Mouse (Mus musculus) forebrain, embryonic 10.5 days (tissue): ENCODE measurements around the gene Herc4. TPM values are rescaled to one million over a fixed set of nuclear protein-coding genes. Genes with fewer than 3 reads are reported as not detected.

ENCODE experiments used
- DNase-seq: peaks from one replicate; pipeline ENCODE4 v3.0.0-alpha.2; 2017; ENCODE audit warnings: low spot score; ENCODE audit errors: extremely low spot score
- H3K27ac ChIP-seq: fragments of 300-500 bp; sonication (generic); 2 replicates; pipeline ENCODE4 v1.5.1; 2016; ENCODE audit warnings: mild to moderate bottlenecking
- H3K27me3 ChIP-seq: fragments of 300-500 bp; sonication (generic); 2 replicates; pipeline ENCODE4 v1.6.1; 2016; ENCODE audit warnings: mild to moderate bottlenecking; ENCODE audit not compliant: poor library complexity, severe bottlenecking
- H3K36me3 ChIP-seq: fragments of 300-500 bp; sonication (generic); replicated peaks from 2 replicates; pipeline ENCODE4 v1.6.1; 2016; ENCODE audit warnings: mild to moderate bottlenecking, moderate library complexity
- H3K4me1 ChIP-seq: fragments of 300-500 bp; sonication (generic); 2 replicates; pipeline ENCODE4 v1.6.1; 2016
- H3K4me3 ChIP-seq: fragments of 300-500 bp; sonication (generic); 2 replicates; pipeline ENCODE4 v1.5.1; 2016; ENCODE audit warnings: mild to moderate bottlenecking, moderate library complexity
- H3K9me3 ChIP-seq: fragments of 300-500 bp; sonication (generic); 2 replicates; pipeline ENCODE4 v1.6.1; 2016; ENCODE audit warnings: mild to moderate bottlenecking, moderate library complexity
- WGBS: fragments of 180-500 bp; shearing (Covaris S2); methylation state at CpG from one replicate; pipeline ENCODE4 v1.1.7; 2016; 5-methylcytosine and 5-hydroxymethylcytosine counted together
- polyA plus RNA-seq: library from polyadenylated mRNA; unstranded; fragments of >200 nt; fragmentation: Nextera tagmentation; extraction: Ambion mirVana; gene quantifications from 2 replicates; pipeline ENCODE4 v1.2.1, GENCODE M21; 2016

Gene Herc4
- polyA plus RNA-seq, 1 experiment from 2014 or later, result 54.0 TPM

DNA sequence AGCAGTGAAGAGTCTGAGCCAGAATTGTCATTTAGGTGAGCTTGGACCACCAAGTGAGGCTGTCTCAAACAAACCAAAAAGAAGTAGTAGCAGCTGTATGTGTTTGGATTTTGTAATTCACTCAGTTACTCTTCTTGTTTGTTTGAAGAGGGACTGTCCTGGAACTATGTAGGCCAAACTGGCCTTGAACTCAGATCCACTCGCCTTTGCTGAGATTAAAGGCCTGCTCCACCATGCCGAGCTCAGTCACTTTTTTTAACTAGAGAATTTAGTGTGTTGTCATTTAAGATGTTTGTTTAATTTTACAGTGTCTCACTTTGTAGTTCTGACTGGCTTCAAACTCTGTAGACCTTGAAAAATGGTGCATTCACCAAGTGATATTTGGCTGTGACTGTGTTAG, 24.3 kb downstream of the Herc4 start:
- Histone ChIP-seq H3K27ac (no peak overlapping the region), H3K4me1 (no peaks in the 10 kb centered on the region), H3K9me3 (0 out of 2 replicates have a peak, but pooled peaks cover 4% of the 10 kb centered on the region), H3K36me3 (peaks cover 74% of the 10 kb centered on the region), H3K27me3 (no peaks in the 10 kb centered on the region), H3K4me3 (no peak overlapping the region)
- DNase-seq, result no peak
- 93% methylated on average over 2 of the region's 2 CpGs for WGBS

DNA sequence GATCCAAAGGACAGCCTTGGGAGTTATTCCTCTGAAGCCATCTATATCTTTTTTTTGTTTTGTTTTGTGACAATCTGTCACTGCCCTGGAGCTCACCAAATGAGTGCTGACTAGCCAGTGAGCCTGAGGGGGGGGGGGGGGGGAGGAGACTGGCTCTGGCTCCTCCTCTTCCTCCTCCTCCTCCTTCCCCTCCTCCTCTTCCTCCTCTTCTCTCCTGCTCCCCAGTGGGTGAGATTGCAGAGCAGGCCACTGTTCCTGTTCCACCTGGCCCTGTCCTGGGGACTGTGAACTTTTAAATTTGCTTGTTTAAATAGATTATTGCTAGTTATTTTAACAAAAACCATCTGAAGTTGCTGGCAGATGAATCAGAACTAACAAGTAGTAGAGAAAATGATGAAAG, 28.8 kb downstream of the Herc4 start:
- Histone ChIP-seq H3K9me3 (no peaks in the 10 kb centered on the region), H3K27me3 (no peaks in the 10 kb centered on the region), H3K4me3 (no peak overlapping the region), H3K36me3 (peaks cover 77% of the 10 kb centered on the region), H3K27ac (no peak overlapping the region), H3K4me1 (no peaks in the 10 kb centered on the region)
- no peak for DNase-seq

DNA sequence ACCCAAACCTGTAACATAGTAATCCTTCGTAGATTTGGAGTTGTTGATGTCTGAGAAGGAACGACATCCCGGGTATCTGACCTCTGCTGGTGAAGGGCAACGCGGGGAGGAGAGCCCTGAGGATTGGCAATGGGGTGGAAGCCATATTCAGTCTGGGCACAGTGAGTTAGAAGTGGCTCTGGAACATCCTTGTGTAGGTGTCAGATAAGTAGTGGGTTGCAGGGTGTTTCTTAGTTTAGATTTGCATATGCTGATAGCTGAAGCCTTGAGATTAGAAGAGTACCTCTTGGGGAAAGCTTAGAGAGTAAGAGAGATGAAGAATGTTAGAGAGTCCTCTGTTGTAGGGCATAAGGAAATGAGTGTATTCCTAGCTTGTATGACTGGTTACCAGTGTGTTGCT, 29.3 kb downstream of the Herc4 start:
- no peak overlapping the region for H3K27ac ChIP-seq
- no peaks in the 10 kb centered on the region for H3K9me3 ChIP-seq
- no peak for DNase-seq
- H3K27me3 ChIP-seq, result no peaks in the 10 kb centered on the region
- H3K4me3 ChIP-seq, result no peak overlapping the region
- H3K36me3 ChIP-seq, result peaks cover 77% of the 10 kb centered on the region
- WGBS, result 92% methylated on average over 5 of the region's 5 CpGs
- H3K4me1 ChIP-seq, result no peaks in the 10 kb centered on the region

DNA sequence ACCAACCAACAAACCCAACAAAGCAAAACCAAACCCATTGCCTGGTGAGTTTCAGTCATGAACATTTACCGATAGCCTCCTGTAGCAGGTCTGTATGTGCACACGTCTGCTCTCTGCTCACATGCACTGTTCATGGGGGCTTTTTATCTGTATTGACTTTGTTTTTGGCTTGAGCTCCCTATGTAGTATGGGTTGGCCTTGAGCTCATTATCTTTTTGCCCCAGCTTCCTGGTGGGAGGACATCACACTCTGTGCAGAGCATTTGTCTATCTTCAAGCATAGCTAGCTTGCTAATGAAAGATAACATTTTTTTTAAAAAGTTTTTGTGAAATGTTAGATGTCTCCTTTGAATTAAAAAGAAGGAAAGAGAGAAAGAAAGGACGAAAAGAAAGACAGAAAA, 33.4 kb downstream of the Herc4 start:
- Histone ChIP-seq H3K36me3 (peaks cover 79% of the 10 kb centered on the region), H3K4me1 (no peaks in the 10 kb centered on the region), H3K27ac (no peak overlapping the region), H3K27me3 (no peaks in the 10 kb centered on the region), H3K9me3 (no peaks in the 10 kb centered on the region), H3K4me3 (no peak overlapping the region)
- DNase-seq, result no peak
- 92% methylated on average over 3 of the region's 3 CpGs for WGBS

DNA sequence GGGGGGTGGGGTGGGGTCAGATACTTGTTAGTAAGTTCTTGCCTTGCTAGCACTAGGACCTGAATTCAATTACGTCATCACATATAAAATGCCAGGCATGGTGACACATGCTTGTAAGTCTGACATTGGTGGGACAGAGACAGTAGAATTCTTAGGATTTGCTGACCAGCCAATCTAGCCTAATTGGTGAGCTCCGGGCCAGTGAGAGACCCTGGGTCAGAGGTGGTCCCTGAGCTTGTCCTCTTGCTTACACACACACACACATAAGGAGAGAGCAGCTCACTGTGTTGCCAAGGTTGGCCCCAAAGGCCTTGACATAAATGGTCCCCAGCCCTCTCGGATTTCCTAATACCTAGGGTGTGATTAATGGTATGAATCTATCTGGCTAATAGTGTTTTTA, 36.2 kb downstream of the Herc4 start:
- Histone ChIP-seq H3K9me3 (no peaks in the 10 kb centered on the region), H3K27ac (no peak overlapping the region), H3K27me3 (no peaks in the 10 kb centered on the region), H3K36me3 (peaks cover 85% of the 10 kb centered on the region), H3K4me1 (no peaks in the 10 kb centered on the region), H3K4me3 (no peak overlapping the region)
- 91% methylated on average over 3 of the region's 3 CpGs for WGBS
- DNase-seq, result no peak

DNA sequence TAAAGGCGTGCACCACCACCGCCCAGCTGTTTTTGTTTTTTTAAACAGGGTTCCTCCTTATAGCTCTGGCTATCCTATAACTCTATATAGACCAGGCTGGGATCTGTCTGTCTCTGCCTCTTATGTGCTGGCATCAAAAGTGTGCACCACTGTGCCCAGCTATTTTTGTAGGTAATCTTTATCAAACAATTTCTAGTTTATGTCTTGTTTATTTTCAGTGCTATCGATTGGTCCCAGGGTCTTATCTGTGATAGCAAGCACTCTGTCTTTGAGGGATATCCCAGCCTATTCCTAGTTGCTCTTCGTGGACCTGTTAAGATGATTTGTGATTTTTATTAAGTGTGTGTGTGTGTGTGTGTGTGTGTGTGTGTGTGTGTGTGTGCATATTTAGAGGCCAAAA, 38.8 kb downstream of the Herc4 start:
- WGBS, result 91% methylated on average over 4 of the region's 4 CpGs
- Histone ChIP-seq H3K4me3 (no peak overlapping the region), H3K27me3 (no peaks in the 10 kb centered on the region), H3K9me3 (no peaks in the 10 kb centered on the region), H3K36me3 (peaks cover 87% of the 10 kb centered on the region), H3K27ac (no peak overlapping the region), H3K4me1 (no peaks in the 10 kb centered on the region)
- DNase-seq, result no peak

DNA sequence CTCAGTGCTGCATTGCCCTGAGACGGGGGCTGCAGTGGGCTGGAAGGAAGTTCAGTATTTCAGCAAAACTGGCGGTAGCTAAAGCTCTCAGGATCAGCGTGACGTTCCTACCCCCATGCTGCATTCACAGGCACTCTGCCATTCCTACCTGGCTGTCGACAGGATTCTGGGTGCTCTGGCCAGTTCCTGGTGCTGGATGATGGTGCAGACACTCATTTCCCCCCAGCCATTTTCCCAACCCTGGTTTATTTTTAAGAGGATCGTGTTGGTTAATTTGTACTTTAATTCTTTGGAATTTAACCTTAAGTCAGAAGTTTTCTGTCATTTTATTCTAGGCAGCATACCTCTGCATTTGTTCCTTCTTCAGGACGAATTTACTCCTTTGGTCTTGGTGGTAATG, 39.2 kb downstream of the Herc4 start:
- no peak for DNase-seq
- Histone ChIP-seq H3K27ac (no peak overlapping the region), H3K27me3 (no peaks in the 10 kb centered on the region), H3K4me1 (no peaks in the 10 kb centered on the region), H3K36me3 (peaks cover 87% of the 10 kb centered on the region), H3K9me3 (no peaks in the 10 kb centered on the region), H3K4me3 (no peak overlapping the region)
- WGBS, result 88% methylated on average over 7 of the region's 7 CpGs

DNA sequence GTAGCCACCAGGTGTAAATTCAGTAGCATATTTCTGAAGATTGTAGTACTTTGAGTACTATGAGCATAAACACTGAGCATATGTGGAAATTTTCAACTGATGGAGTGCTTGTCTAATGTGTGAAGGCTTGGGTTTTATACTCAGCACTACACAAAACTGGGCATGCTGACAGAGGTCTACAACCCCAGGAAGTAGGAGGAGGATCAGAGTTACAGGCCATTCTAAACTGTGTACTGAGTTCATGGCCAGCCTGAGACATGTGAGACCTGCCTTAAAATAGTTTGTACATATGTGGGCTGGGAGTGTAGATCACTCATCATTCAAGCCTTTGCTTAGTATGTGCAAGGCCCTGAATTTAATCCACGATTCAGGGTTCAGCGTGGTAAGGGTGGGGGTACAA, 58.7 kb downstream of the Herc4 start:
- Histone ChIP-seq H3K4me1 (no peaks in the 10 kb centered on the region), H3K9me3 (no peaks in the 10 kb centered on the region), H3K4me3 (no peak overlapping the region), H3K27ac (no peak overlapping the region), H3K36me3 (peaks cover 90% of the 10 kb centered on the region), H3K27me3 (no peaks in the 10 kb centered on the region)
- WGBS, result 99% methylated on average over 2 of the region's 2 CpGs
- DNase-seq, result no peak

DNA sequence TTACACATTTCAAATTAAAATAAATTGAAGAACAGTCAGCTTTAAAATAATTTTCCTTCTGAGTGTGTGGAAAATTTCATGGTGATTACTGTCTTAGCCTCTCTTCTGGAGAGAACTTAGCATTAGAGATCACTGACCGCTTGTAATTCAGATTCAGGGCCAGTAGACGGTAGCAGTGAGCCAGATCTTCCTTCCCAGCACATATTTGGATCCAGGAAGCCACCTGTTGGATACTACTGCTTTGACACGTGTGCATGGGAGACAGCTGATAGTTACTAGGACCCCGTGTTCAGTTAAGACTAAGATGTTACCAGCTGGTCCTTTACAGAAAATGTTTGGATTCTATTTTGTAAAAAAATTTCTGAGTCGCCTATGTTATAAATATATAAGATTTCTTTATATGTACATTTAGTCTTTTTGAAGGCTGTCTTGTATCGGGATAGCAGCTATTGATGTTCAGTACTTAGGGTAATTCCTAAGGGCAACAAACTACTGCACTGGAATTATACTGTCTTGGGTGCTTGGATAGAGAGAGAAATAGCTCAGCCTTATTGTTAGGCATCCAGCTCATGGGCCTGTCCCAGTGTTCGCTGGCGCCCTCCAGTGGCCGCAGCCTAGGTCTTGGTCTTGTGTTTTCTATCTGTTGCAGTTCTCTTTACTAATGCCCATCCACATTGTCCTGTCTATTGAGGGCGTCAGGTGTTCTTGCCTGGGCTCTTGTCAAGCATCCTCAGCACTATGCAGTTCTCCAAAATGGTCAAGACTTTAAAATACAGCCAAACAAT, 65.2 kb downstream of the Herc4 start:
- Histone ChIP-seq H3K36me3 (peaks cover 90% of the 10 kb centered on the region), H3K4me1 (no peaks in the 10 kb centered on the region), H3K27me3 (no peaks in the 10 kb centered on the region), H3K4me3 (no peak overlapping the region), H3K9me3 (no peaks in the 10 kb centered on the region), H3K27ac (no peak overlapping the region)
- 46% methylated on average over 10 of the region's 10 CpGs for whole genome bisulfite sequencing
- peak; percentile 71 for DNase-seq

DNA sequence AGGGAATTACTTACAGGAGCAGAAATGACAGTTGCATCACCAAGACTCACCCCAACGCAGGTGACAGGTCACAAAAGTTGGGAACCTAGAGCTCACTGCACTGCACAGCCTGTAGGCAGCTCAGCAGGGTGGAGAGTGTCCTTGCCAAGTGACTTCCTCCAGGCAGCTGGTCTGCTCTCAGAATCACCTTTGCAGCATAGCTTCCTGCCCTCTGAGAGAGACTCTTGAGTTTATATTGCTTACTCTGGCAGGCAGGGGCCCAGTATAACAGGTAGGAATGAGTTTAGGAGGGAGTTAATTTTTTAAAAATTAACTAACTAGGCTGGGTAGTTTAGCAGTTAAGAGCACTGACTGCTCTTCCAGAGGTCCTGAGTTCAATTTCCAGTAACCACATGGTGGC, 70.1 kb downstream of the Herc4 start:
- DNase-seq, result no peak
- Histone ChIP-seq H3K27me3 (no peaks in the 10 kb centered on the region), H3K27ac (no peak overlapping the region), H3K4me1 (no peaks in the 10 kb centered on the region), H3K36me3 (peaks cover 92% of the 10 kb centered on the region), H3K4me3 (no peak overlapping the region), H3K9me3 (no peaks in the 10 kb centered on the region)
- 90% methylated on average over 1 of the region's 1 CpGs for WGBS

DNA sequence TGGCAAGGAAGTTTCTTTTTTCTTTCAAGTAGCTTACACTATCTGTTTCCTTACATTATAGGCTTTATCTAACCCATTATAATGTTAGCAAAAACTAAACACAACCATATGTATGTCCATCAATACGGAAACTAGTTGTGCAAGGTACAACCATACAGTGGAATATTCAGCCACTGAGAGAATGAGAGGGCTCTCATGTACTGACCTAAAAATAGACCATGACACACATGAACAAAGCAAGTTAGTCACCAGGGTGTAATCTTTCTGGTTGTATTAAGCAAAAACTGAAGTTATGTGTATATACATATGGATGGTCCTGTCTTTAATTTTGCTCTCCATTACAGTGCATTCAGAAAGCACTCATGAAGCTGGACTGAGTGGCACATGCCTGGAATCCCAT, 83.5 kb downstream of the Herc4 start:
- Histone ChIP-seq H3K36me3 (peaks cover 98% of the 10 kb centered on the region), H3K27me3 (no peaks in the 10 kb centered on the region), H3K9me3 (no peaks in the 10 kb centered on the region), H3K27ac (no peak overlapping the region), H3K4me1 (no peaks in the 10 kb centered on the region), H3K4me3 (no peak overlapping the region)
- no peak for DNase-seq
- 100% methylated on average over 1 of the region's 1 CpGs for WGBS

DNA sequence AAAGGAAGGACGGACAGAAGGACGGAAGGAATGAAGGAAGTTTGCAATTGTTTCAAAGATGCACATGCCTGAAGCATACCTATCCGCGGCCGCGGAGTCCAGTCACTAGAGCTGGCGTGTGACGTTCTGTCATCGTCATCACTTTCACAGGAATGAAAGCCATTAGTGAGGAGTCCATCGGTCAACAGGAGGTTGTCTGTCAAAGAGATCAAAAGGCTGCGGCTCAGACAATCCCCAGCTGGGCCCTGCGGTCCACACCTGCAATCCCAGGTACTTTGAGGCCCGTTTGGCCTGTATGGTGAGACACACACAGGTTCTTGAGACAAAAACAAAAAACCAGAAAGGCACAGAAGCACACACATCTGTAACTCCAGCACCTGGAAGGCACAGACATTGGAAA, 93.3 kb downstream of the Herc4 start:
- Histone ChIP-seq H3K27me3 (peaks cover 10% of the 10 kb centered on the region), H3K4me1 (peaks cover 21% of the 10 kb centered on the region)
- no peak for DNase-seq

DNA sequence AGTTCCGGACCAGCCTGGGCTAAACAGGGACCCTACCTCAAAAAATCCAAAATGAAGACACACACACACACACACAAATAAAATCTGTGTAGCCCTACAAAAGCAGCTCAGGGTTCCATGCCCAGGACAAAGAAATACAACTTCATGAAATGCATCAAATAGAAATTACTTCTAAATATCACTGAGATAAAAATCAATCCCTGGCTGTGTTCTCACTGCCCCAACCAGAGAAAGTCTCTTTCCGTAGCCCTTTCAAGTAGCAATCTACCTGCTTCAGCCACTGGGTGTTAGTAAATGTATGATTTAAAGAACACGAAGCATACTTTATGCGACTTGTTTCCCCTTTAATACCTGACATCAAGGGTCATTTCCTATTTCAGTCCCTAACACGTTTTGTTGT, 93.7 kb downstream of the Herc4 start:
- Histone ChIP-seq H3K27me3 (peaks cover 10% of the 10 kb centered on the region), H3K27ac (no peak overlapping the region), H3K36me3 (peaks cover 40% of the 10 kb centered on the region), H3K4me1 (peaks cover 21% of the 10 kb centered on the region), H3K4me3 (peak overlapping the region; percentile 80), H3K9me3 (no peaks in the 10 kb centered on the region)
- WGBS, result 44% methylated on average over 5 of the region's 5 CpGs
- no peak for DNase-seq

More for the DNA sequence above, 93.3 kb downstream of the Herc4 start:
- Histone ChIP-seq H3K27ac (no peak overlapping the region), H3K36me3 (peaks cover 43% of the 10 kb centered on the region), H3K9me3 (no peaks in the 10 kb centered on the region), H3K4me3 (peak overlapping the region; percentile 80)
- WGBS, result 71% methylated on average over 13 of the region's 13 CpGs
